Mouse (Mus musculus) frontal cortex, postnatal 10 days (tissue): Measurements from ENCODE around the gene Plxnb1.
A peak's percentile ranks its signal among the peaks of the same experiment; 100 is the strongest.

Experiments used
- DNase-seq, 2 experiments: peaks; one replicate each; pipeline ENCODE4 v3.0.0; 2022; ENCODE audit warnings: low spot score in 2 of 2, mixed read lengths in 1 of 2

Plxnb1 gene

GRCm38 (mm10) chr9:109060898-109061295, 34.3 kb upstream of the Plxnb1 start:
- no peak for DNase-seq

GRCm38 (mm10) chr9:109068095-109068735, 27.0 kb upstream of the Plxnb1 start:
- no peak for DNase-seq

GRCm38 (mm10) chr9:109073661-109074573, 21.3 kb upstream of the Plxnb1 start, which contains the start of gene Atrip:
Atrip (minus strand) TSS chr9:109074124.
- DNase-seq, result peak; percentile 87 to 95

- DNase-seq, result no peak
These were observed 14.7 kb upstream of the Plxnb1 start for GRCm38 (mm10) chr9:109080516-109080915.

- no peak for DNase-seq
These were observed 13.5 kb upstream of the Plxnb1 start for GRCm38 (mm10) chr9:109081749-109082123.

GRCm38 (mm10) chr9:109082124-109082800, 12.9 kb upstream of the Plxnb1 start, which contains the start of the genes Ccdc51 and Tma7:
Ccdc51 (plus strand) TSS chr9:109082493.
Tma7 (minus strand) TSS chr9:109082587.
- DNase-seq, result peak; percentile 86 to 89

- no peak for DNase-seq
These were observed 10.3 kb upstream of the Plxnb1 start for GRCm38 (mm10) chr9:109084922-109085321.

GRCm38 (mm10) chr9:109087987-109088386, 7.2 kb upstream of the Plxnb1 start:
- DNase-seq, result no peak

- no peak for DNase-seq
These were observed 4.7 kb upstream of the Plxnb1 start for GRCm38 (mm10) chr9:109090446-109090845.

- DNase-seq, result no peak
These were observed 3.4 kb upstream of the Plxnb1 start for GRCm38 (mm10) chr9:109091802-109092201.

GRCm38 (mm10) chr9:109092799-109093198, 2.4 kb upstream of the Plxnb1 start:
- DNase-seq, result no peak

- DNase-seq, result no peak
These were observed 1.2 kb upstream of the Plxnb1 start for GRCm38 (mm10) chr9:109093786-109094552.

- no peak for DNase-seq
These were observed 544 bp upstream of the Plxnb1 start for GRCm38 (mm10) chr9:109094553-109095136.

GRCm38 (mm10) chr9:109096251-109096661, 1.1 kb downstream of the Plxnb1 start:
- DNase-seq, result no peak

GRCm38 (mm10) chr9:109096856-109097255, 1.7 kb downstream of the Plxnb1 start:
- no peak for DNase-seq

- no peak for DNase-seq
These were observed 2.1 kb downstream of the Plxnb1 start for GRCm38 (mm10) chr9:109097291-109097690.

- DNase-seq, result peak; percentile 73
These were observed 2.6 kb downstream of the Plxnb1 start for GRCm38 (mm10) chr9:109097831-109098230.

GRCm38 (mm10) chr9:109098366-109098765, 3.2 kb downstream of the Plxnb1 start:
- no peak for DNase-seq

GRCm38 (mm10) chr9:109098969-109099368, 3.8 kb downstream of the Plxnb1 start:
- peak; percentile 40 to 52 for DNase-seq

GRCm38 (mm10) chr9:109100307-109100928, 5.2 kb downstream of the Plxnb1 start:
- DNase-seq, result no peak
